Mouse (Mus musculus): ENCODE data around the gene Pter.

DNA sequence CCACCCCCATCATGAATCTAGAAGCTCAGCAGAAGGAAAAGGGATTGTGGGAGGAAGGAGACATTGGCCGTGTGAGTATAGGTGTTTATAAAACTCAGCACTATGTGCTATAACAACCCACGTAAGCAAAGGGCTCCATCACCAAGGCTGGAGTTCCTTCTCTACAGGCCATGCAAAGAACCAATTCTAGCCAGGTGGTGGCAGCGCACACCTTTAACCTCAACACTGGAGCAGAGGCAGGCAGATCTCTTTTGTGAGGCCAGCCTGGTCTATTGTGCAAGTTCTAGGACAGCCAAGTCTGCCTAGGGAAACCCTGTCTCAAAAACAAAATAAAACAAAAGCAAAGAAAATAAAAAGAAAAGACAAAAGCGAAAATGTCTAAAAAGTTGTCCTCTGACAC lies 115.9 kb downstream of the Pter start:
- no peak for TF ChIP-seq CTCF (IDR thresholded peaks at IDR 0.05; ENCODE audit: borderline replicate concordance, insufficient read depth, low read depth, low read length)
- no peak for TF ChIP-seq POLR2A (IDR thresholded peaks at IDR 0.05; ENCODE audit: borderline replicate concordance, insufficient read depth, low read length)
